Mouse (Mus musculus) embryonic facial prominence, embryonic 10.5 days (tissue): ENCODE results near the gene Nxpe3. TPM values are rescaled to one million over a fixed set of nuclear protein-coding genes. Genes with fewer than 3 reads are reported as not detected.

Experiments used
- DNase-seq: peaks from one replicate; pipeline ENCODE4 v3.0.0-alpha.2; 2017; ENCODE audit warnings: low spot score
- H3K27ac ChIP-seq: fragments of 300-500 bp; sonication (generic); replicated peaks from 2 replicates; pipeline ENCODE4 v1.5.1; 2016; ENCODE audit warnings: mild to moderate bottlenecking
- H3K27me3 ChIP-seq: fragments of 300-500 bp; sonication (generic); replicated peaks from 2 replicates; pipeline ENCODE4 v1.6.1; 2016; ENCODE audit warnings: low read depth, mild to moderate bottlenecking; ENCODE audit not compliant: poor library complexity, severe bottlenecking
- H3K36me3 ChIP-seq: fragments of 300-500 bp; sonication (generic); replicated peaks from 2 replicates; pipeline ENCODE4 v1.6.1; 2016; ENCODE audit warnings: mild to moderate bottlenecking, moderate library complexity
- H3K4me1 ChIP-seq: fragments of 300-500 bp; sonication (generic); 2 replicates; pipeline ENCODE4 v1.6.1; 2016
- H3K4me3 ChIP-seq: fragments of 300-500 bp; sonication (generic); 2 replicates; pipeline ENCODE4 v1.5.1; 2016; ENCODE audit warnings: mild to moderate bottlenecking, moderate library complexity
- H3K9me3 ChIP-seq: fragments of 300-500 bp; sonication (generic); 2 replicates; pipeline ENCODE4 v1.6.1; 2016; ENCODE audit warnings: mild to moderate bottlenecking
- WGBS: fragments of 180-500 bp; shearing (Covaris S2); methylation state at CpG from one replicate; pipeline ENCODE4 v1.1.7; 2016; 5-methylcytosine and 5-hydroxymethylcytosine counted together
- polyA plus RNA-seq: library from polyadenylated mRNA; unstranded; fragments of >200 nt; fragmentation: Nextera tagmentation; extraction: Ambion mirVana; gene quantifications from 2 replicates; pipeline ENCODE4 v1.2.1, GENCODE M21; 2016

Nxpe3 gene
- polyA plus RNA-seq, 1 experiment from 2014 or later = 1.1 TPM

- peak overlapping the region; percentile 82 for H3K4me3 ChIP-seq
- peak; percentile 94 for DNase-seq
- peak overlapping the region; percentile 91 for H3K27ac ChIP-seq
- H3K4me1 ChIP-seq = peaks cover 43% of the 10 kb centered on the region
- peaks cover 18% of the 10 kb centered on the region for H3K36me3 ChIP-seq
- H3K27me3 ChIP-seq = no peaks in the 10 kb centered on the region
- under 1% methylated on average over 67 of the region's 67 CpGs for WGBS
- no peaks in the 10 kb centered on the region for H3K9me3 ChIP-seq
Measured at GRCm38 (mm10) chr16:55821997-55822740, 72.9 kb downstream of the Nxpe3 start.

GRCm38 (mm10) chr16:55821571-55821981 lies 73.5 kb downstream of the Nxpe3 start:
- H3K9me3 ChIP-seq = no peaks in the 10 kb centered on the region
- H3K27ac ChIP-seq = peak overlapping the region; percentile 91
- H3K27me3 ChIP-seq = no peaks in the 10 kb centered on the region
- WGBS = under 1% methylated on average over 40 of the region's 40 CpGs
- peak; percentile 48 for DNase-seq
- H3K36me3 ChIP-seq = peaks cover 24% of the 10 kb centered on the region
- peak overlapping the region; percentile 82 for H3K4me3 ChIP-seq
- H3K4me1 ChIP-seq = peaks cover 43% of the 10 kb centered on the region

- peak overlapping the region; percentile 91 for H3K27ac ChIP-seq
- DNase-seq = peak; percentile 12
- peaks cover 29% of the 10 kb centered on the region for H3K36me3 ChIP-seq
- no peaks in the 10 kb centered on the region for H3K27me3 ChIP-seq
- H3K4me1 ChIP-seq = peaks cover 43% of the 10 kb centered on the region
- H3K9me3 ChIP-seq = no peaks in the 10 kb centered on the region
- 19% methylated on average over 20 of the region's 20 CpGs for WGBS
- H3K4me3 ChIP-seq = peak overlapping the region; percentile 82
Measured at GRCm38 (mm10) chr16:55820916-55821570, 74.0 kb downstream of the Nxpe3 start.

GRCm38 (mm10) chr16:55820161-55820915 lies 74.7 kb downstream of the Nxpe3 start:
- 57% methylated on average over 13 of the region's 13 CpGs for WGBS
- peak overlapping the region; percentile 82 for H3K4me3 ChIP-seq

GRCm38 (mm10) chr16:55819186-55819861 lies 75.8 kb downstream of the Nxpe3 start:
- H3K36me3 ChIP-seq = peaks cover 46% of the 10 kb centered on the region
- H3K9me3 ChIP-seq = peaks cover 2% of the 10 kb centered on the region; the same call in 1 of the 2 replicates
- DNase-seq = no peak
- 85% methylated on average over 15 of the region's 15 CpGs for WGBS
- no peaks in the 10 kb centered on the region for H3K27me3 ChIP-seq
- H3K4me3 ChIP-seq = peak overlapping the region; percentile 82; the same call in 1 of the 2 replicates
- no peak overlapping the region; the same call in 1 of the 2 replicates for H3K27ac ChIP-seq
- H3K4me1 ChIP-seq = peaks cover 43% of the 10 kb centered on the region

More at GRCm38 (mm10) chr16:55820161-55820915, 74.7 kb downstream of the Nxpe3 start:
- peaks cover 43% of the 10 kb centered on the region for H3K4me1 ChIP-seq
- peaks cover 2% of the 10 kb centered on the region; the same call in 1 of the 2 replicates for H3K9me3 ChIP-seq
- no peak overlapping the region for H3K27ac ChIP-seq
- H3K36me3 ChIP-seq = peaks cover 36% of the 10 kb centered on the region
- no peaks in the 10 kb centered on the region for H3K27me3 ChIP-seq
- peak; percentile 12 for DNase-seq

GRCm38 (mm10) chr16:55817717-55818515 lies 77.2 kb downstream of the Nxpe3 start:
- H3K27ac ChIP-seq = no peak overlapping the region
- no peak for DNase-seq
- H3K27me3 ChIP-seq = no peaks in the 10 kb centered on the region
- peaks cover 28% of the 10 kb centered on the region for H3K4me1 ChIP-seq
- H3K9me3 ChIP-seq = peaks cover 2% of the 10 kb centered on the region; the same call in 1 of the 2 replicates
- H3K4me3 ChIP-seq = no peak overlapping the region
- peaks cover 60% of the 10 kb centered on the region for H3K36me3 ChIP-seq
- 95% methylated on average over 28 of the region's 28 CpGs for WGBS

- 94% methylated on average over 13 of the region's 13 CpGs for WGBS
- Histone ChIP-seq H3K27me3 (no peaks in the 10 kb centered on the region), H3K27ac (no peak overlapping the region), H3K36me3 (peaks cover 73% of the 10 kb centered on the region), H3K4me1 (peaks cover 22% of the 10 kb centered on the region), H3K4me3 (no peak overlapping the region), H3K9me3 (peaks cover 2% of the 10 kb centered on the region; the same call in 1 of the 2 replicates)
- DNase-seq = no peak
Measured at GRCm38 (mm10) chr16:55816202-55816941, 78.7 kb downstream of the Nxpe3 start.

- Histone ChIP-seq H3K4me1 (peaks cover 13% of the 10 kb centered on the region), H3K4me3 (no peak overlapping the region), H3K27me3 (no peaks in the 10 kb centered on the region), H3K36me3 (peaks cover 83% of the 10 kb centered on the region), H3K27ac (no peak overlapping the region), H3K9me3 (peaks cover 2% of the 10 kb centered on the region; the same call in 1 of the 2 replicates)
- whole genome bisulfite sequencing = 86% methylated on average over 14 of the region's 14 CpGs
- no peak for DNase-seq
Measured at GRCm38 (mm10) chr16:55815466-55815865, 79.6 kb downstream of the Nxpe3 start.

GRCm38 (mm10) chr16:55814686-55815085 lies 80.4 kb downstream of the Nxpe3 start:
- peaks cover 90% of the 10 kb centered on the region for H3K36me3 ChIP-seq
- 95% methylated on average over 6 of the region's 6 CpGs for WGBS
- DNase-seq = no peak
- H3K27me3 ChIP-seq = no peaks in the 10 kb centered on the region
- H3K4me1 ChIP-seq = peaks cover 6% of the 10 kb centered on the region
- H3K4me3 ChIP-seq = no peak overlapping the region
- H3K27ac ChIP-seq = no peak overlapping the region
- peaks cover 2% of the 10 kb centered on the region; the same call in 1 of the 2 replicates for H3K9me3 ChIP-seq

- Histone ChIP-seq H3K36me3 (peaks cover 90% of the 10 kb centered on the region), H3K27me3 (no peaks in the 10 kb centered on the region), H3K9me3 (peaks cover 2% of the 10 kb centered on the region; the same call in 1 of the 2 replicates), H3K4me1 (no peaks in the 10 kb centered on the region), H3K4me3 (no peak overlapping the region), H3K27ac (no peak overlapping the region)
- DNase-seq = no peak
- WGBS = 83% methylated on average over 15 of the region's 15 CpGs
Measured at GRCm38 (mm10) chr16:55813916-55814315, 81.2 kb downstream of the Nxpe3 start.

GRCm38 (mm10) chr16:55811792-55812191 lies 83.3 kb downstream of the Nxpe3 start:
- DNase-seq = no peak
- Histone ChIP-seq H3K27ac (no peak overlapping the region), H3K27me3 (no peaks in the 10 kb centered on the region), H3K4me3 (no peak overlapping the region), H3K9me3 (peaks cover 2% of the 10 kb centered on the region; the same call in 1 of the 2 replicates), H3K4me1 (peaks cover 5% of the 10 kb centered on the region; the same call in 1 of the 2 replicates), H3K36me3 (peaks cover 69% of the 10 kb centered on the region)
- WGBS = 91% methylated on average over 6 of the region's 6 CpGs
